Mouse (Mus musculus) layer of hippocampus, postnatal 36 days (tissue): Measurements from ENCODE around the gene Gtf3a. TPM values are rescaled to one million over a fixed set of nuclear protein-coding genes. Genes with fewer than 3 reads are reported as not detected.
"Not testable (repeated sequence)": the region's sequence is repeated elsewhere in the genome, so short reads cannot be mapped to it uniquely, and the experiment has no call there.

ENCODE experiments used
- DNase-seq, 2 experiments: peaks; one replicate each; pipeline ENCODE4 v3.0.0; 2022
- total RNA-seq, 2 experiments: library from RNA; stranded (reverse); gene quantifications; 2 replicates each; pipeline ENCODE4 v1.2.3; 2021

Gene Gtf3a
- total RNA-seq, 2 experiments from 2014 or later, result 21.6 to 25.8 TPM

DNA sequence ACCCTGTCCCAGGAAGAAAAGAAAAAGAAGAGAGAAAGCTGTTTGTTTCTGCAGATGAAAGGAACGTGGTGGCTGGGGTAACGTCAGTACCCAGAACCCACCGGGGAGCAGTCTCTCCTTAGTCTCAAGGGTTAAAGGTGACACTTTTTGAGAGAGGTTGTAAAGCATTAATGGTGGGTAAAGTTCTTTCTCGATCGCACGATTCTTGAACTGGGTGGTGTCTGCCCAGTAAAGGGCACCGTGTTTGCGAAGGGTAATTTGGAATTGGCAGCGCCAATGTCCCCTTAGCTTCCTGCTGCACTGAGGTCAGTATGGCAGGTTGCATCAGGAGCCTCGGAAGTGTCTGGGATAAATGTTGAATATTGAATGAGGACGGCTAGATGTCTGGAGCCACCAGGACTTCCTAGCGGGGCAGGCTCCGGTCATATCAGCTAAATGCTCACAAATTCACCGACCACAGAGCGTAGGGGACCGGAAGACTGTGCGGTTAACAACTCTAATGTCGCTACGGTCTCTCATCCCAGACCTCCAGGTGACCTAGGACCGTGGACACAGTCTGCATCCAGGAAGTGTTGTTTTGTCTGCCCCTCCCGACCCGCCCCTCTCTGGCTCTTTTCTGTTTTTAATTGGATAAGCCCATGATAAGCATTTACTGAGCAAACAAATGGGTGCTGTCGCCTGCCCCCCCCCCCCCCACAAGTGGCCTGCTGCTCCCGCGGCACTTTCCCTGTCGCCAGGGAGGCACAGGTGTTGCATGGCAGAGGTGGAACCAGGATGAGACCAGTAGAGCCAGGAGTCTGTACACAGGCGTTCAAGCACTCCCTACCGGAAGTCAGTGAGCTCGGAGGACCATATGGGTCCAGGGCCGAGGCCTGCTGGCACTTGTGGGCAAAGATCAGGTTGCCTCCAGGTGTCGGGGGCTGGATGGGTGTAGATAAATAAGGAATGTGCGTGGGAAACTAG, 10.6 kb upstream of the Gtf3a start:
- no peak for DNase-seq

DNA sequence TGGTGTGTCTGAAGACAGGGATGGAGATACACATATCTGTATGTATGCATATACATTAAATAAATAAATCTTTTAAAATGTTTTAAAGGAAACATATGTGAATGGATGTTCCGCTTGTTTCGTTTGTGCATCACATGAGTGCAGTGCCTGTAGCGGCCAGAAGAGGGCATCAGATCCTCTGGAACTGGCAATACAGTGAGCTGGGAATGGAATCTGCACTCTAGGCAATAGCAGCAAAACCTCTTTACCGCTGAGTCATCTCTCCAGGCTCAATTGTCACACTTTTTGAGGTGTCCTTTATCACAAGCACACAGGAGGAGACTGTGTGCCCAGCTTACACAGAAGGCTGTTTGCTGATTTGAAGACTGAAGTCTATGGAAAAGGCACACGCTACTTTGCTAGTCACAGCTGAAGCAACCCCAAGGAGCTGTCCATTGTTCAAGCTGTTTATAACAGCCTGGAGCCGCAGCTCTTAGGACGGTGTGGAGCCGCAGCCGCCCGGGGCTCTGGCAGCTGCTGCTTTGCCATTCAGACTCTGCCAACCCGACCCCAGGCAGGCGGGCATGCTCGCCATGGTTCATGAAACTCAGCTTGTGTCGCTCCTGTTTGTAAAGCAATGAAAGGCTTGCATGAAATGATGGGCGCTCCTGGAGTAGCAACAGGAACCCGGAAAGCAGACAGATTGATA, 9.2 kb upstream of the Gtf3a start:
- DNase-seq, result peak in 1 of 2 experiments; percentile 27

DNA sequence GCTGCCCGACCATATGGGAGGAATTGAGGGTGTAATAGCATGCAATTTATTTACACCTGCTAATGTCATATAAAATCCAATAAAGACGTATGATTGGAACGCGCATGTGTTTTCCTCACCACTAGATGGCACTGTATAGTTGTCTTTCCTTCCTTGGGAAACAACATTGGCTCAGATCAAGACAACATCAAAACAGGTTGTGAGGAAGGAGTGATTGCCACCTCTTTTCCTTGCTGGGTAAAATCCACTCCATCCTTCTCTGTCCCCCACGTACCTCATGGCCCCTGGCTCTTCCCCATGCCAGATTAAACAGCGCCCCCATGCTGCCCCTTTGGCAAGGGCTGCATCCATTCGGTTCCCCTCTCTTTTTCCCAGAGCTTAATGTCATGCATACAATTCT, 8.2 kb upstream of the Gtf3a start:
- no peak for DNase-seq

DNA sequence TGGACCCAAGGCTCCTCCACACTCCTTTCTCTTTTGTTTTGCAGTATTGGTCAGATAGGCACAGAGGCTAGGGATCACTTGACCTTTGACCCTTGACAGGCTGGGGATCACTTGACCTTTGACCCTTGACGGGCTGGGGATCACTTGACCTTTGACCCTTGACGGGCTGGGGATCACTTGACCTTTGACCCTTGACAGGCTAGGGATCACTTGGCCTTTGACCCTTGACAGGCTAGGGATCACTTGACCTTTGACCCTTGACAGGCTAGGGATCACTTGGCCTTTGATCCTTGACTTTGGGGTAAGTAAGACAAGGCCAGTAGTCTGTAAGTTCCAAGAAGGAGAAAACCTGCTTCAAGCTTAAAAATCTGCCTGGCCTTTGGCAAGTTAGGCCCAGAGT, 6.5 kb upstream of the Gtf3a start:
- DNase-seq, result not testable (repeated sequence)

DNA sequence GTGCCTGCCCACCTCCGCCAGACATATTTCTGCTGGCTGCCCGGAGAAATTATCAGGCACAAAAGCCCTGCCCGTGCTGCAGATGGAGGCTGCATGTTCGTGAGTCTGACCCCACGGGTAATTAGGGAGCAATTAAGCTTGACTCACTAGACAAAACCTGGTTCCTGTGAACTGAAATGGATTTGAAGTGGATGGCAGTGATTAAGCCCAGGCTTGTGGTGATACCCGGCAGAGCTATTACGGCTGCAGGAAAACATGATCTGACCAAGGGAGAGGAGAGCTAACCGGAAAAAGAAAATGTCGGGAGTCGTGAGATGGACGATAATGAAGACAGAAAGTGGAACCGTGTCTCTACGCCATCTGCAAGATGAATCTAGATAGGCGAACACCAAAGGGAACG, 5.5 kb upstream of the Gtf3a start:
- DNase-seq, result no peak

DNA sequence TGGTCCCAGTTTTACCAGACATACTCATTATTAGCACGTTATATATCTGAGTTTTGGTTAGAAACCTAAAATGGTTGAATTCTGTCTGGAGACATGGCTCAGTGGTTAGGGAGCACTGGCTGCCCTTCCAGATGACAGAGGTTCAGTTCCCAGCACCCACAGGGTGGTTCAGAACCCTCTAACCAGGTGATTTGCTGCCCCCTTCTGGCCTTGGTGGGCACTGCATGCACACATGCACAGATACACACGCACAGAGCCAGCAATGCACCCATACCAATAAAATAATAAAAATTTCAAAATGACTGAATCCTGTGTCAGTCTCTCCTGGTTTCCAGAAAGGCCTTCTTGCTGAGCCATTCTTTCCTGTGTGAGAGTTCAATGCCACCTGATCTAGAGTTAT, 3.9 kb upstream of the Gtf3a start:
- DNase-seq, result no peak

DNA sequence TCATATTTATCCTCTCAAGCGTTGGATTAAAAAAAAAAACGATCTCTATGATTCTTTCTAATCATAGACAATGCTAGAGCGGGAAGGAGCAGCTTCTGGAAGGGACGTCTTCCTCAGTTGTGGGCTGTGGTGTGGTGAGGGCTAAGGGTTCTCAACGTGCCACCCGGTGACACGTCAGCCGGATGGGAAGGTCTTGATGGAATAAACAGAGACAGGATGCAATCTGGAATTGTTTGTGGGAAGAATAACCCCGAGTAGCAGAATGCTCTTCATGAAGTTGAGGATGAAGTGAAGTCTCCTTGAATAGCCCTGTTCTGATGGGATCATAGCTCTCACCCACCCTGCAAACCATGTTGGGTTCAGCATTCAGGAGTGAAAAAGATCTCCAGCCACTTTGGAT, 1.8 kb upstream of the Gtf3a start:
- no peak for DNase-seq

DNA sequence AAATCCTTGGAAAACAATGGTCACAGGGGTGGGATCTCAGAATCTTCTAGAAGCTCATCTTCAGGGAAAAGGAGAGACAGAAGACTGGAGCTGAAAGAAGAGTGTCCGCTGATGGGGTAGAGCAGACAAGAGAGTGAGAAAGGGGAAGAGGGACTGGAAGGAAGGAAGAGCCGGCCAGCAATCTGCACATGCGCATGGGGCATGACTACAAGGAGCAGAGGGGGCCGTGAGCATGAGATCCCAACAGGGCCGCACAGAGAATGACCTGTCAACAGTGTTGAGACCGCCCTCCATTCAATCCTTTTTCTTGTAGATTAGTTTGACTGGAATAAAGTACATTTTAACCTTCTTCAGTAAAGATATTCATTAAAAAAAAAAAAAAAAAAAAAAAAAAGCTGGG, 960 bp upstream of the Gtf3a start:
- DNase-seq, result no peak

DNA sequence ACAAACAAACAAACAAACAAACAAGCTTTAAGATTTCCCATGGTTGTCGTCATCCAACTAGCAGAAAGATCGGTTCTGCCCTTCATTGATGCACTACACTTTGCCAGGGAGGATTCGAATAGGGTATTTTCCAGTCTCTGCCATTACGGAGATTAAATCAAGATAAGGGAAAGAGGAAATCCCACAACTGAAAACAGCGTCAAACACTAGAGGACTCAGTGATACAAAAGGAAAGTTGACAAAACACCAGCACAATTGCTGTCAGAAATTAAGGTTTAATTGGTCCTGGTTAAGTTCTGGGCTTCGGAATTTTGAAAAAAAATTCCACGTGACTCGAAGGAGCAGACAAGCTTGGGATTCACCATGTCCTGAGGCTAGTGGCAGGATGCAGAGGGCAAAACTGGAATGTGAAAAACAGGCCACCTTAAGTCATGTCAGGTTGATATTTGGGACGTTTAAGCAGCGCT, 383 bp upstream of the Gtf3a start:
- no peak for DNase-seq

DNA sequence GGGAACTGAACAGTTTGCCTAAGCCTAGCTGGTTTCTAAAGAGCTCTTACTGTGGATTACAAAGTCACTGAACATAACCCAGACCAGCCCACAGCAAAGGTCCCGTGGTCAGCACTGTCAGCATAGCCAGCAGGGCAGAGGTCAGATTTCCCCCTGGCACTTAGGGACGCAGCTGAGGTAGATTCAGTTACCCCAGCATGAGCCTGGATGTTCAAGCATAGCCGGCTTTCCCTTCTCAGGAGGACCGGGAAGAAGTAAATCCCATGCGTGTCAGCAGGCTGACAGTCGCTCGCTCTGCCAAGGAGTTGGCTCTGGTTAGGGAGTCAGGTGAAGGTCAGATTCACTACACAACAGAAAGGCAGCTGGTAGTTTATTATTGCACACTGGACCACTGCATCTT, 6.1 kb downstream of the Gtf3a start:
- DNase-seq, result no peak

DNA sequence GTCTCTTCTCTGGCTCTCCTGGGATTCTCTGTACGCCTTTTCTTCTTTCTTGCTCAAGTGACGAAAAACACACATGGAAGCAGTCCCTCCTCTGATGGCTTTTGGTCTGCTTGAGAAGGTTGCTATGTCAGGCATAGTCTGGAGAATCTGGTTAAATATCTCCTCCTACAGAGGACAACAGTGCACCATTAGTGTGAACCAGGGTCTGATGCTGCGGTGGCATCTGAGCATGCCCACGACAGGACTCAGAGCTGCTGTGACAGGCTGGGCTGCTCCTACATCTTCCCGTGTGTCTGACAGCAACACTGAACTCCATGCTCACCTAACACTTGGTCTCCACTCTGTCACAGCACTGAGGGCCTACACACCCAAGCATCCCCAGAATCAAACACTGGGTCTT, 7.2 kb downstream of the Gtf3a start:
- no peak for DNase-seq

DNA sequence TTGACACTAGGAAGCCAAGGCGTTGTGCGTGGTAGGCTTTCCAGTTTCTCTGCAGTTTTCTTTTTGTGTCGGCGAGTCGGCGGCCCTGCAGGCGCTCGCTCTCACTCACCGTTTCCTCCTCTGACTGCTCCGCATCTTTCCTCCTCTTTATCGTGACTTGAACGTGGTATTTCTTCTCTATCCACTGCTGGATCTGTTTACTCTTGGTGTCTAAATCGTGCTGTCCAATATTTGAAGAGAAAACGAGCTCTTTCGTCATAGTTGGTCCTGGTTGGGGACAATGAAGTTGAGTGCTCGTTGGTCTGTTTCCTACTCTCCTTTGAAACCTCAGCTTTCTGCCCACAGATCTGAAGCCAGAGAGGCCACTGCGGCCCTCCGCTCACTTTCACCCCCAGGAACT, 8.2 kb downstream of the Gtf3a start:
- no peak for DNase-seq

DNA sequence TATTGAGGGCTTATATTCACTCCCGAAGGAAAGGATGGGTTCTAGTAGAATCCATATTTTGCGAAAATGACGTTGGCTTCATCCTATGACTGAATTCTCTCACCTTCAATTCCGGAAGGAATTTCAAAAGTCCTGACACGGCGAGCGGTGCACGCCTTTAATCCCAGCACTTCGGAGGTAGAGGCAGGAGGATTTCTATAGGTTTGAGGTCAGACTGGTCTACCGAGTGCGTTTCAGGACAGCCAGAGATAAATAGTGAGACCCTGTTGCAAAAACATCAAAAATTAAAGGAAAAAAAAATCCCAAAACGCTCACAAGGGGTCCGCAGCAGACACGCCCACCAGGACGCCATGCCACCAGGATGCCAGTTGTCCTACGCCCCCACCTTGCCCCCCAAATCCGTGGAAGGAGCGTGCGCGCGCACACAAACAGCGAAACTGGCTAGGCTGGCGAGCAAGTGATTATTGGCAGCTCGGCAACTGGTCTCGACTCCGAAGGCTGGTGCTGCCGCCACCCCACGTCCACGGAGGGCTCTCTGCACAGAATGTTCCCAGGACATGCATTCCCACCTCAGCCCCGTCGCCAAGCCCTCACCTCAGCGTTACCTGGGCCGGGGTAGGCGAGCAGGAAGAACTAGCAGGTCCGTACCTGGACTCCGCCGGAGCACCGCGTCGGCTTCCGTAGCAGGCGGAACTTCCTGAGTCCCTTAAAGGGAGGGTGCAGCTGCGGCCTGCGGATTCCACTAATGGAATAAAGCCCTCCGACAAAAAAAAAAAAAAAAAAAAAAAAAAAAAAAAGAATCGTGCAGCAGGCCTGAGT, 14.9 kb downstream of the Gtf3a start, which contains the start of gene Mtif3:
TSS of gene Mtif3 (minus strand) at position 683 of the 819 bp plus-strand sequence.
- DNase-seq, result peak; percentile 80 to 86

DNA sequence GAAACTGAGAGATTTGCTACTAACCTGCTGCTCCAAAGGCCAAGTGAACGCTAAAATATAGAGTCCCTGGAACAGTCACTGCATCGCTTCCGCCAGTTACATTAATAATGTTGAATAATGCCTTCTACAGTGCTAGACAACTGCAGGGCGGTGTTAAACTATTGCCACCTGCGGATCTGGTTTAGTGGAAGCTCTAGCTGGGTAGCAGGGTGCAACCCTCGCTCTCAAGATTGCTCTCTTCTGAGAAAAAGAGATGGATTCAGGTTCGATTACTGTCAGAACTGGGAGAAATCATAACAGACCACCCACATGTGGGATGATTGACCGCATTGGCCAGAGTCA, 15.5 kb downstream of the Gtf3a start:
- no peak for DNase-seq

DNA sequence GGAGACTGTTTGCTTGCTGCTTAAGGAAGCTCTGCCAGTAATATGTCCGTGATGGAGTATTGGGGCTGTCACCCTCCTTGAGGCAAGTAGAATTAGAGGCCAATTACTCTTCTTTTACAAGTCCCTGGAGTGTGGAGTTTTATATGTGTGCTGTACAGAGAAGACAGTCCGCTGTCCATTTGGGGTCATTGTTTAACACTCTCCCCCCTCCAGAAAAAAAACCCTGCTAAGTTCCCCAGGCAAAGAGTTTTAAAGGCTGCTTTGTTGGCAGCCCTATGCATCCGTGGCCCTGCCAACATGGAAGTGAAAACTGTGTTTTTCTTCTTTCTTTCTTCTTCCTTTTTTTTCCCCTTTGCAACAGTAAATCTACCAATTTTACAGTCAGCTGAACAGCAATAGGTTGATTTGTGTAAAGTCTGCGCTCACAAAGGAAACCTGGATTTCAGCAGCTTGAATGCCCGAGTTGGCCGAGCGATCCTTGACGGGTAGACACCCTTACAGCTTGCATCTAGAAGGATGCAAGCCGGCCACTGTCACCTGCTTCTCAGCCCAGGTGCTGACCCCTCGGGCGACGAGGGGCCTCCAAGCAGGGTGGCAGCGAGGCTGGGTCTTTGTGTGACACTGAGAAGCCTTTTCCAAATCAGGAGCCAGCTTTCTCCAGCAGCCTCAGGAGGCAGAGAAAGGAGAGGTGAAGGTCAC, 20.4 kb downstream of the Gtf3a start:
- DNase-seq, result no peak

DNA sequence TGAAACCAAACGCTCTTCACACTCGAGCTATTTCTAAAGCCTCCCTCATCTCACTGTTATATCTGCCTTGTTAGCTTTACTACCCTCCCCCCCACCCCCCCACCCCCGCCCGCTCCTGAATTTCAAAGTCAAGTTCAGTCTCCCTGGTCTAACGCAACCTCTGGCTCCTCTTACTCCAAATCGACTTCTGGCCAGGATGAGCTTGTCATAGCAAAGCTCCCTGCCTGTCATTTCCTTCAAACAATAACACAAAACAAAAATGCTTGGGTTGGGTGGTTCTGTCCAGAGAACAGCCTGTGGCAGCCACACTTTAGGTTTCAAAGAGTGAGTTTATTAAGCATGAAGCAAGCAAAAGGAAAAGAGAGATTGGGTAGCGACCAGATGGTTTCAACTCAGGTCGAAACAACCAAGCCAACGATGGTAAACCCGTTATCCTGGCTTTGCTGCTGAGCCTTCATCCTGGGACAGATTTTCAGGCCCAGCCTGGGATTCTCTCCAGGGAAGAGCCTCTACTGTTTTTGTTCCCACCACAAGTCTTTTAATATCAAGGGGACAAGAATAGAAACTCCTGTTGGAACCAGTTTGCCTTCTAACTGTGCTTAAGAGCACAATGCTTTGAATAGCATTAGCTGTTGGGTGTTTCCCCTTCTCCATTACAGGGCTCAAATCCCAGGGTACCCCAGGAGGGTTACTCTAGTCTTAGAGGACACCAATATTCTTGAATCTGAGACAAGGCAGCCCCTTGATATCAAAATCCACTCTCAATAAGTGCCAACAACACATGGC, 23.5 kb downstream of the Gtf3a start:
- no peak for DNase-seq

DNA sequence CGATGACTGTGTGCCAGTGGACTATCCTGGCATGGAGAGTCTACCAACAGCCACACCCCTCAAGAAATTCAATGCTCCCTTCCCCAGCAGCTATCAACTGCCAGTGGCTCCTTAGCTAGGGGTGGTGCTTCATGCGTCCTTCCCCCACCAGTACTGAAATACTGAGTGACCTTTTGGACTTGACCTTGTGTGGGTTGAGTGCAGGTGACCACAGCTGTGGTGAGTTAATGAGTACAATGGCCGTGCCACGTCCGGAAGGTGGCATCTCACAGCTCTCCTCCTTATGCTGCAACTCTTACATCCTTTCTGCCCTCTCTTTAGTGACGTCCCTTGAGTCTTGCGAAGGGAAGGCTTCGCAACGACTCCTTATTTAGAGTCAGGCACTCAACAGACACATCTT, 24.9 kb downstream of the Gtf3a start:
- no peak for DNase-seq

DNA sequence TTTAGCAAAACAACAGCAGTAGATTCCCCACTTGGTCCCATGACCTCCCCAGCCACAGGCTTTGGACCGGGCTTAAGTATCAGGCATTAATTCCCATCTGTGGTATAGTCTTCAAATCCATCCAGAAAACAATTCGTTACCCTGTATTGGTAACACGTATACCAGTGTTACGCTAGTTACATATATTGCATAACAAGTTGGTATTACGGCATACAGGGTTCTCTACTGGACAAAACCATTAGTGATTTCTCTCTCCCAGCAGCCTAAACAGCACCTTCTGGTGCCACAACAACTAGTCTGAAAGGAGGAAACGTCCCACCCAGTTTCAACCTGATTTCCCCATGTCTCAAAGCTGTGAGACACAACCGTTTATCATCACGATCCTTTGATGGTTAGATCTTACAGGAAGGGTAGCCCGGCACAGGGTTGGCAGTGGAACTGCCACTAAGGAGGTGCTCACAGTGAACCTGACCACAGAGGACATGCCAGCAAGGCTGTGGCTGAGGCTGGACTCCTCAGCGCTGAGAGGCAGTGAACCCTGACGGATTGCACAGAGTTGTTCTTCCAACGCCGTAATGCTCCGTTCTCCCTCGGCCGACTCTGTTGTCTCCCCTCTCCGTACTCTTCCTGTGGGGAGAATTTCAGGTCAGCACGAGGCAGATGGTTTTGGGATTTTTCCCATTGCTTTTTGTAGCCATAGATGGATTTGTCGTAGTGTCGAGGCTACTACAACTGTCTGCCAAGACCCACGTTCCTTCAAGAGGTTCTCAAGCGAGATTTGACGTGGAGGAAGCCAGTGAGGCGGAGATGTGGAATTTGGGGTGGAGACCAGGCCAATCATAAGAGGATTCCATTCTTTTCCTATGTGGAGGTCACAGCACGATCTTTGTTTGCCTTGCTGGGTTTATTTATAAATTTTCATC, 25.7 kb downstream of the Gtf3a start:
- DNase-seq, result no peak

DNA sequence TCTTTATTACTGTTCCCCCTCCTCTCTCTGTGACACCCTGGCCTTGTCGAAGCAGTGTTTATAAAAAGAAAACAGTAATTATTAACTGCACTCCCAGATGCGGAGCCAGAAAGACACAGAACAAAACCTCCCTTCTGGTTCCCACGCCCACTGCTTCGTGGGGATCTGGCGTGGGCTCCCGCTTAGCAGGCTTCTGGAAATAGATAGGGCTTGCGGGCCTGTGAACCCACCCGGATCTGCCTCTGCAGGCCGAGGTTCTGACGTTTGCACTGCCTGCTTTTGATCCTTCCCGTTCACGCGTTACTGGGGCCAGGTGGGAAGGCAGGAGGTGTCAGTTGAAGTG, 26.3 kb downstream of the Gtf3a start:
- no peak for DNase-seq

DNA sequence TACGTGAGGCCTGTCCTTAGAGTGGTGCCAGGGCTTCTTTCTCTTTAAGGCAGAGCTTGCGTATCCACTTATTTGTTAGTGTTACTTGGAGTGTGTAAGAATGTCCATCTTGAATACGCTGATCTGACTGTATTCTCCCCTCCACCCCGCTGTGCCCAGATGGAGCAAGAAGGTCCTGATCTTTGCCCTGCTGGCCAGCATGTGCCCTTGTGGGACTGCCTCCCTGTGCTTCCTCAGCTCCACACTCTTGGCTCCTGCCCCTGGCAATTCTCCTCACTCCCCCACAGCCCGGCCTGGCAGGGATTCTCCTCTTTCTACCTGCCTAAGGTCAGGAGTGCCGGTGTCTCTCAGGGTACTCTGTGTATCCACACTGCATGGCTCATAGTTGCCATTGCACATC, 32.9 kb downstream of the Gtf3a start:
- DNase-seq, result no peak
